Mouse (Mus musculus): ENCODE data around the gene Prmt7.

The Prmt7 gene

GRCm38 (mm10) chr8:106226589-106226988 is 15.9 kb downstream of the Prmt7 start:
- peak; percentile 81 for DNase-seq (ENCODE audit: low spot score)

GRCm38 (mm10) chr8:106231536-106231935 is 20.8 kb downstream of the Prmt7 start:
- no peak for DNase-seq (ENCODE audit: low spot score)

DNA sequence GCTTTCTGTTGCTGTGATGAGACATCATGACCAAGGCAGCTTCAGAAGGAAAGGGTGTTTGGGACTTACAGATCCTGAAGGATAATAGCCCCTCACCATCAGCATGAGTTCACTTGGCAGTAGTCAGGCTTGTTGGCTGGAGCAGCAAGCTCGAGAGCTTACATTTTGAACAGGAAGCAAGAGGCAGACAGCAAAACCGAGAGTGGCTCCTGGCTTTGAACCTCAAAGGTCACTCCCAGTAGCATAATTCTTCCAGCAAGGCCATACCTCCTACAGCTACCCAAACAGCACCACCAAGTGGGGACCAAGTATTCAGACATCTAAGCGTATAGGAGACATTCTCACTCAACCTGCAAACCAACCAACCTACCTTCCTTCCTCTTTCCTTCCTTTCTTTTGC is 22.0 kb downstream of the Prmt7 start:
- DNase-seq (ENCODE audit: low spot score) = no peak

DNA sequence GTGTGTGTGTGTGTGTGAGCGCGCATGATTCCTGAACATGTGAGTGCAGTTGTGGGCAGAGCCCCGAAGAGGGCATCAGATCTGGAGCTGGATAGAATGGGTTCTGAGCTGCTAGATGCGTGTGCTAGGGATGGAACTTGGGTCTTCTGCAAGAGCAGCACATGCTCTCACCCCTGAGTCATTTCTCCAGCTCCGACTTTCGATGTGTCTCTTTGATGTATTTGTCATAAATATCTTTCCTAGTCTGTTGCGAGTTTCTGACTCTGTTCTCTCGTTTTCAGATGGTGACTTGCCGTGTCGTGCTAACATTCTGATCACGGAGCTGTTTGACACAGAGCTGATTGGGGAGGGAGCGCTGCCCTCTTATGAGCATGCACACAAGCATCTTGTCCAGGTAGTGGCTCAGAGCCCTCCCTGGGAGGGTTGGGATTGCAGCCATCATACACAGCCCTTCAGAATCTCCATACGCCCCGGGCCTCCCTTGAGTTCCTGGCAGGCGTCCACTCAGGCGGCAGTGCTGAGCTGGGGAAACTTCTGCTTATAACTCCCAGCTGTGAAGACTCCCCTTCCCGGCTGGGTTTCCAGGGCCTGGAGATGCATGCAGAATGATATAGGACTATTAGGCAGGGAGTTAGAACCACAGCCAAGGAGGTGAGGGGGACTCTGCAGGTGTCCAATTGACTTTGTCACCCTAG is 24.0 kb downstream of the Prmt7 start:
- DNase-seq (ENCODE audit: low spot score) = no peak

GRCm38 (mm10) chr8:106237106-106237505 is 26.4 kb downstream of the Prmt7 start:
- no peak for DNase-seq (ENCODE audit: low spot score)

- DNase-seq (ENCODE audit: low spot score) = no peak
Observed at GRCm38 (mm10) chr8:106250186-106250585, 39.5 kb downstream of the Prmt7 start.

- no peak for DNase-seq (ENCODE audit: low spot score)
Observed at GRCm38 (mm10) chr8:106258169-106258568, 47.4 kb downstream of the Prmt7 start.

DNA sequence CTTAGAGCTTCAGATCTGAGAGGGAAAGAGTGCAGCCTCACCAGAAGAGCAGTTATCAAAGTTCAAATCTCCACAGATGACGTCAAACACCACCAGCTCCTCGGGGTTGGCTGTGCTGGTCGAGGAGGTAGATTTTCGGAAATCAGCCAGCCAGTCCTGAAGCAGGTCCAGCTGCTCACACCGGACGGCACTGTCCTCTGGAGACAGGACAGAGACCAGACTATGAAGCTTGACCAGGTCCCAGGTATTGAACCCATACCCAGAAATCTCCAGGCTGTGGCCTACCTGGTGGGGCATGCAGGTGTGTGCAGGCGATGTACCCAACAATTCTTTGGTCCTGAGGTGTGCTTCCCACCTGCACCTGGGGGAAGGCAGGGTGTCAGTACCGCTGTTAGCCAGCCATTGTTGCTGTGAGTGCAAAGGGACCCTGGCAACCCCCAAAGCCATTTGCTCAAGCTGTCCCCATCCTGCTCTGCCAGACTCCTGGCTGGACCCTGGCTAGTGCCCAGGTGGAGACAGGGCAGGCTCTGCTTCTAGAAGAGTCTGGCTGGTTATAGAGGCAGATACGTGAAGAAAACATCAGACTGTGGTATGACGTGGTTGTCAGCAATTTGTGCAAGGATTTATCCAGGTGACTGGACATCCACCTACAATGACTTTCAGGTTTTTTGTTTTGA is 49.0 kb downstream of the Prmt7 start:
- no peak for DNase-seq (ENCODE audit: low spot score)

GRCm38 (mm10) chr8:106260894-106261293 is 50.2 kb downstream of the Prmt7 start:
- peak; percentile 21 for DNase-seq (ENCODE audit: low spot score)

GRCm38 (mm10) chr8:106262343-106262742 is 51.6 kb downstream of the Prmt7 start:
- DNase-seq (ENCODE audit: low spot score) = no peak

DNA sequence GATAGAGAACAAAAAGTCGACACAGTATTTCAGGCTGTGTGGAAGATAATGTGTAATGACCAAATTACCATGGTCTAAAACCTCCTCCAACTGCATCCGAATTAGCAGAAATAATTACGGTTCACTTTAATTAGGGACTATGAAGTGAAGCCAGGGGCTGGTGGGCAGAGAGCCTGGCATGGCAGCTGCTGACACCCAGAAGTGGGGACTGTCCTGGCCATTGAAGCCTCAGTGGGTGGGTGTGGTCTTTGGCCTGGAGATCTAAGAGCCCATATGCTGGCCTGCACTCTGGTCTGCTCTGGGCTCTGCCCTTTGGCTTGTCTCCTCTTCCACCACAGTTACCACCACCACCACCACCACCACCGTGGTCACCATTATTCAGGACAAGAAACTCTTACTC is 53.2 kb downstream of the Prmt7 start:
- DNase-seq (ENCODE audit: low spot score) = no peak

DNA sequence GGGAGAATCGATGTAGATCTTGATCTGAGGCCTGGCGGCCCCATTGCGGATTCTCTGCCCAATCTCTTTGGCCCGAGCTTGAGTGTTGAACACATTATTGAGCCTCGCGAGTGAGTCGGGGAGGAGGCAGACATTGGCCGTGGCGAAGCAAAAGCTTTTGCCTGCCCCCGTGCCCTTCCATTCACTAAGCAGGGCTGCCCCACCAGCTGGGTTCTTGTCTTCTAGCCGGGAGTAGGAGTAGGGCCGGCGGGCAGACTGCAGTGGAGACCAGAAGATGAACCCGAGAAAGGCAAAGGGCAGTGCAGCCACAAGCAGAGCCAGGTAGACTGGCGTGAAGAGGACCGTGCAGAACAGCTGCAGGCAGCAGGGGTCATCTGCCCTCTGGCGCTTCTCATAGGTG is 54.7 kb downstream of the Prmt7 start:
- DNase-seq (ENCODE audit: low spot score) = no peak

DNA sequence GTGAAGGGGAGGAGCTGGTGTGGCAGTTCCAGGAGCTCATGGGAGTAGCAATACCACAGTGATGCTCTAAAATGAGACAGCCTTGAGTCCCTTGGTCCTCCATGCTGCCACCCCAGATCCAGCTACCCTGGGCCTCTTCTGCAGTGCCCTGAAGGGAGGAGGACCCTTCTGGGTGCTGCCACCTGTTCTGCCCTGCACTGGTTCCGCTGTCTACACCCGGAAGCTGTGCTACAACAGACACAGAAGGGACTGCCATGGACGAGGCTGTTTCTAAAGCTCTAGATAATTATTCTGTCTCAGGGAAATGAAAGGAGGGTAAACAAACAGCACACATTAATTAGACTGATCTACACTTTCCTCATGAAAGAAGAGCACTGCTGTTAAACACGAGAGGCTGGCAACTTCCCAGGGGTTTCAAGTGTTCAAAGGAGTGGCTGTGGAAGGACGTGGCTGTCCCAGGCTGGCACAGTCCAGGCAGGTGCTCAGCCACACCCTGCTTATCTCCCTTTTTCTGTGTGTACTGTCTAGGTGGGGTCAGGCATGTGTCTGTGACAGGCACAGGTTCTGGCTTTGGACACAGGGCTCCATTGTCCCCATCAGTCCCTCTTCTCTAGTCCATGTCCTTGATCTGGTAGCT is 58.1 kb downstream of the Prmt7 start:
- DNase-seq (ENCODE audit: low spot score) = no peak

- DNase-seq (ENCODE audit: low spot score) = peak; percentile 34
Observed at GRCm38 (mm10) chr8:106270804-106271203, 60.1 kb downstream of the Prmt7 start.

- no peak for DNase-seq (ENCODE audit: low spot score)
Observed at GRCm38 (mm10) chr8:106271378-106271777, 60.6 kb downstream of the Prmt7 start.

- no peak for DNase-seq (ENCODE audit: low spot score)
Observed at GRCm38 (mm10) chr8:106273468-106273867, 62.7 kb downstream of the Prmt7 start.

DNA sequence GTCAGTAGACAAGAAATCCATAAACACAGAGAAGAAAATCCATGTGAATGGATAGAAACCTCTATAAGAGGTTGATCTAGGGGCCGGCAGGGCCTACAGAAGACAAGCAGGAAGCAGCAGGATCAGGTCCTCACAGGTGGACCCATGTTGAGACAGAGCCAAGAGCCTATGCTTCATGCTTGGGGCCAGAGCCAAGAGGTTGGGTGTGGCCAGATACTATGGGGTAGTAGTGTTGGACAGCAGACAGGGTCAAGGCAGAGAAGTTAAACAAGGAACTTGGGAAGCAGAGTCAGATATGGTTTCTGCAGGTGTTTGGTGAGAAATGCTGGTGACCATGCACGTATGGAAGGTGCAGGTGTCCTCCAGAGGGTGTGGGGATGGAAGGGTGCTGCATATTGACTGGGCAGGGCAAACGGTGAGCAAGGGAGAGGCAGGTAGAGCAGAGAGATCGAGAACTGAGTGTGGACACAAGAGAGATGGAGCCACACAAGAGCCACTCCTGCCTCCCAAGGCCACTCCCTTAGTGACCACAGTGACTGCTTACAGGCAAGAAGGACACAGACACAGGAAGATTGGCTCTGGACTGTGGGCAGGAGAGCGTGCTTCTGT is 66.1 kb downstream of the Prmt7 start:
- DNase-seq (ENCODE audit: low spot score) = no peak

DNA sequence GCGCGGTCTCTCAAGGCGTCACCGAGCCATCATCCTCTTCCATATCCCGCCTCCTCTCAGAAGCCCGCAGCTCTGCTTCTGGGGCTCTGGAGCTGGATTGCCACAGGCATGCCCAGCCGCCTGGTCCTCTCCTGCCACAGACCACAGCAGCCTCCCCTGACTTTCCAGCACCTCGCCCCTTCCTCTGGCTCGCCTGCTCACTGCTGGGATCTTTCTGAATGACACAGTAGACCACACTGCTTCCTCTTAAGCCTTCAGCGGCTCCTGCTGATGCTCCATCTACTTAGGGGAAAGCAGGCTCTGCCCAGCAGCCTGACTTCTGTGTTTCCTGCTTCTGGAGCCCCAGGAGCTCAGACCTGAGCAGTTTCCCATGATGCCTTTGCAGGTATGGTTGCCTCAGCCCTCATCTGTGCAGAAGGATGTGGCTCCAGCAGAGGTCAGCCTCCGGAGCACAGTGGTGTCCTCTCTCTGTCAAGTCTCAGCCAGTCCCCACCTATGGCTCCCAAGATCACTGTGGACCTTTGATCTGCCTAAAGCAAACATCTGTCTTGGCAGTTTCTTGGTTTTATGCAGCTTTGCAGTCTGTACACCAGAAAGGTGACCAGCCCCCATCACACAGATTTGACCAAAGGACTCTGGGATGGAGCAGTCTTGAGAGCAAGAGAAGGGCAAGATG is 67.8 kb downstream of the Prmt7 start:
- DNase-seq (ENCODE audit: low spot score) = no peak

DNA sequence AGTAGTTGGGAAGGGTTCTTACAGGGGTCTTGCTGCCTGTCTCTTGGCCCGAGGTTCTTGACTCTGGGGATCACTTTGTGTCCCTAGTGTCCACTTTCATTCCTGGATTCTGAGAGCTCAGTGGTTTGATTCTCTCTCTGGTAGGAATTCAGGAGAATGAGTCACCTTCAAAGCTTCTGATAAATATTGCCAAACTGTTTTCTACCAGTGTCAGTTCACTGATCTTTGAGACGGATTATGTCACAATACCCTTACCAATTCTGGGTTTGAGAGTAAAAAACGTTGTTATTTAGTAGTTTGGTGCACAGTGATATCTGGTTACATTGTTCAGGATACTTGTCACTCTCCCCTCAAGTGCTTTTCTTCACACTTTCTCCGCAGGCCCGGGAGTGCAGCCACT is 69.4 kb downstream of the Prmt7 start:
- DNase-seq (ENCODE audit: low spot score) = no peak

GRCm38 (mm10) chr8:106280844-106281243 is 70.1 kb downstream of the Prmt7 start:
- DNase-seq (ENCODE audit: low spot score) = no peak

- no peak for DNase-seq (ENCODE audit: low spot score)
Observed at GRCm38 (mm10) chr8:106287445-106287844, 76.7 kb downstream of the Prmt7 start.

GRCm38 (mm10) chr8:106288732-106289131 is 78.0 kb downstream of the Prmt7 start:
- no peak for DNase-seq (ENCODE audit: low spot score)
